Mouse (Mus musculus) E14TG2a.4 (cell line): Measurements from ENCODE around the gene Ror1.

Experiments used
- H3K27me3 ChIP-seq: 2 replicates; pipeline ENCODE4 v1.6.1; 2014; ENCODE audit warnings: low read length, control low read depth; ENCODE audit not compliant: insufficient read depth
- H3K36me3 ChIP-seq: 2 replicates; pipeline ENCODE4 v1.6.1; 2014; ENCODE audit warnings: low read length, control low read depth; ENCODE audit not compliant: insufficient read depth
- H3K4me1 ChIP-seq: replicated peaks from 2 replicates; pipeline ENCODE4 v1.6.1; 2014; ENCODE audit warnings: low read depth, low read length, control low read depth
- H3K4me3 ChIP-seq: replicated peaks from 2 replicates; pipeline ENCODE4 v1.5.1; 2014; ENCODE audit warnings: mild to moderate bottlenecking, low read length
- H3K9me3 ChIP-seq: 2 replicates; pipeline ENCODE4 v1.6.1; 2014; ENCODE audit warnings: low read length, control low read depth
- CTCF ChIP-seq: conservative IDR thresholded peaks from 2 replicates; pipeline ENCODE4 v1.5.1; 2014; ENCODE audit warnings: low read length
- NANOG ChIP-seq: IDR thresholded peaks from 2 replicates; pipeline ENCODE4 v1.6.1; 2014; ENCODE audit warnings: borderline replicate concordance, low read length, mixed read lengths
- POU5F1 ChIP-seq: IDR thresholded peaks from 2 replicates; pipeline ENCODE4 v1.6.1; 2014; ENCODE audit warnings: low read length, borderline replicate concordance

Gene Ror1

GRCm38 (mm10) chr4:100276482-100276881 lies 180.9 kb downstream of the Ror1 start:
- H3K36me3 ChIP-seq: no peaks in the 10 kb centered on the region
- no peak for TF ChIP-seq CTCF
- no peak for TF ChIP-seq NANOG
- TF ChIP-seq POU5F1: no peak

GRCm38 (mm10) chr4:100276970-100277369 lies 181.4 kb downstream of the Ror1 start:
- Histone ChIP-seq H3K4me1 (no peaks in the 10 kb centered on the region), H3K9me3 (no peaks in the 10 kb centered on the region), H3K27me3 (no peaks in the 10 kb centered on the region), H3K4me3 (no peak overlapping the region), H3K36me3 (no peaks in the 10 kb centered on the region)
- TF ChIP-seq CTCF (no peak), POU5F1 (no peak), NANOG (no peak)

More at GRCm38 (mm10) chr4:100276482-100276881, 180.9 kb downstream of the Ror1 start:
- Histone ChIP-seq H3K4me1 (no peaks in the 10 kb centered on the region), H3K9me3 (no peaks in the 10 kb centered on the region), H3K4me3 (no peak overlapping the region), H3K27me3 (no peaks in the 10 kb centered on the region)

GRCm38 (mm10) chr4:100283171-100283880 lies 187.7 kb downstream of the Ror1 start:
- Histone ChIP-seq H3K4me1 (no peaks in the 10 kb centered on the region), H3K4me3 (no peak overlapping the region), H3K36me3 (no peaks in the 10 kb centered on the region), H3K9me3 (no peaks in the 10 kb centered on the region), H3K27me3 (no peaks in the 10 kb centered on the region)
- TF ChIP-seq CTCF: no peak
- TF ChIP-seq NANOG: no peak
- no peak for TF ChIP-seq POU5F1

- Histone ChIP-seq H3K27me3 (no peaks in the 10 kb centered on the region), H3K9me3 (no peaks in the 10 kb centered on the region), H3K4me1 (no peaks in the 10 kb centered on the region), H3K4me3 (no peak overlapping the region), H3K36me3 (no peaks in the 10 kb centered on the region)
- no peak for TF ChIP-seq NANOG
- TF ChIP-seq CTCF: no peak
- TF ChIP-seq POU5F1: no peak
Measured at GRCm38 (mm10) chr4:100284528-100284927, 188.9 kb downstream of the Ror1 start.

- H3K9me3 ChIP-seq: no peaks in the 10 kb centered on the region
- H3K27me3 ChIP-seq: no peaks in the 10 kb centered on the region
- H3K4me1 ChIP-seq: no peaks in the 10 kb centered on the region
- H3K36me3 ChIP-seq: no peaks in the 10 kb centered on the region
- TF ChIP-seq POU5F1: no peak
- TF ChIP-seq CTCF: no peak
- TF ChIP-seq NANOG: no peak
- H3K4me3 ChIP-seq: no peak overlapping the region
Measured at GRCm38 (mm10) chr4:100286111-100286541, 190.5 kb downstream of the Ror1 start.

GRCm38 (mm10) chr4:100286800-100287199 lies 191.2 kb downstream of the Ror1 start:
- no peak for TF ChIP-seq CTCF
- TF ChIP-seq NANOG: no peak
- TF ChIP-seq POU5F1: no peak
- Histone ChIP-seq H3K4me3 (no peak overlapping the region), H3K9me3 (no peaks in the 10 kb centered on the region), H3K27me3 (no peaks in the 10 kb centered on the region), H3K4me1 (no peaks in the 10 kb centered on the region), H3K36me3 (no peaks in the 10 kb centered on the region)

GRCm38 (mm10) chr4:100287829-100288228 lies 192.2 kb downstream of the Ror1 start:
- Histone ChIP-seq H3K9me3 (no peaks in the 10 kb centered on the region), H3K36me3 (no peaks in the 10 kb centered on the region), H3K27me3 (no peaks in the 10 kb centered on the region), H3K4me3 (no peak overlapping the region), H3K4me1 (no peaks in the 10 kb centered on the region)
- TF ChIP-seq NANOG (no peak), CTCF (no peak)

- H3K4me3 ChIP-seq: no peak overlapping the region
- no peaks in the 10 kb centered on the region for H3K9me3 ChIP-seq
- no peaks in the 10 kb centered on the region for H3K27me3 ChIP-seq
- TF ChIP-seq NANOG (no peak), CTCF (no peak), POU5F1 (no peak)
- no peaks in the 10 kb centered on the region for H3K4me1 ChIP-seq
- H3K36me3 ChIP-seq: no peaks in the 10 kb centered on the region
Measured at GRCm38 (mm10) chr4:100291015-100291651, 195.5 kb downstream of the Ror1 start.

GRCm38 (mm10) chr4:100297678-100298077 lies 202.1 kb downstream of the Ror1 start:
- H3K36me3 ChIP-seq: no peaks in the 10 kb centered on the region
- no peak for TF ChIP-seq CTCF
- no peaks in the 10 kb centered on the region for H3K4me1 ChIP-seq
- no peaks in the 10 kb centered on the region for H3K9me3 ChIP-seq
- H3K27me3 ChIP-seq: no peaks in the 10 kb centered on the region
- no peak overlapping the region for H3K4me3 ChIP-seq
